Mouse (Mus musculus) heart, adult 2 months (tissue): ENCODE results near the gene Stx18.

ENCODE experiments used
- CTCF ChIP-seq: fragments of 200-600 bp; IDR thresholded peaks from 2 replicates; pipeline ENCODE4 v1.8.1; 2022; ENCODE audit warnings: antibody characterized with exemption, mild to moderate bottlenecking, moderate library complexity
- EP300 ChIP-seq: fragments of 200-500 bp; IDR thresholded peaks from 2 replicates; pipeline ENCODE4 v1.6.1; 2011; ENCODE audit warnings: low read depth, low read length, control low read depth; ENCODE audit not compliant: insufficient read depth

DNA sequence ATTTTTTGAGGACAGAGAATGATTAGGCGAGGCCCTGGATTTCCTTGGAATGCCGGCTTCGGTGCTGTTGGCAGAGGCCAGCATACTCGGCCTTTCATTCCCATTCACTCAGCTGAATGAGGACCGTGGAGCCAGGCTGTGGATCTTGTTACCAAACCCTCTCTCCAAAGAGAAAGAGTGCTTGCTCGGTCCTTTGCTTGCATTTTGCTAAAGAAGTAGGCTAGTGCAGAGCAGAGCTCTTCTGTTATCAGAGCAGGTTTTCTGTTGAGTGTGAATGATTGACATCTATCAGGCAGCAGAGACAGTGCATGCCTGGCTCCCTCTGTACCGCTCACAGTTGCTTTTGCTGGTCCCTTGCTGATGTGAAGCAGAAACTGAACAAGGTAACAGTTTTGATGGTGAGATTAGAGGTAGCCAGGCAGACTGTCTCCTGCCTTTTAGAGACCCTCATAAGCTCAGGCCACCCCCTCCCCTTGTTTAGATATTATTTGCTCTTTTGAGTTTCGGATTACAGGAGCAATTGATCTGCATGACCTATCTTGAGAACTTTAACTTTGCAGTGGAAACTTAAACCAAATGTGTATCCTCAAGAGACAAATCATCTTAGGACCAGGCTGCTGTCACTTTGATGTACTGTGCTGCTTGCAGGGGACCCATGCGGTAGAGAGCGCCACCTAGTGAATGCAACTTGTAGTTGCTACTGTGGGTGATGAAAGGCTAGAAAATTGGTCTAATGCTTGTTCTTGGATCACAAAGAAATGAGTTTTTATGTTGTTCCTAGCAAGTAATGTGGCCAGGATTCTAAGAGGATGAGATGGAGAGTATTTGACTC, 47.2 kb downstream of the Stx18 start:
- TF ChIP-seq CTCF: peak; percentile 90
- 0 out of 2 replicates have a peak, but pooled peaks have one; percentile 53 for TF ChIP-seq EP300
